Mouse (Mus musculus) CD4-positive, CD25-positive, alpha-beta regulatory T cell, adult 2 months (primary cell): ENCODE results near the gene Ttc4.
A peak's percentile ranks its signal among the peaks of the same experiment; 100 is the strongest.

Experiments
- DNase-seq: peaks from one replicate; pipeline ENCODE4 v3.0.0-alpha.2; 2012; ENCODE audit warnings: low read depth, low spot score

Ttc4 gene

DNA sequence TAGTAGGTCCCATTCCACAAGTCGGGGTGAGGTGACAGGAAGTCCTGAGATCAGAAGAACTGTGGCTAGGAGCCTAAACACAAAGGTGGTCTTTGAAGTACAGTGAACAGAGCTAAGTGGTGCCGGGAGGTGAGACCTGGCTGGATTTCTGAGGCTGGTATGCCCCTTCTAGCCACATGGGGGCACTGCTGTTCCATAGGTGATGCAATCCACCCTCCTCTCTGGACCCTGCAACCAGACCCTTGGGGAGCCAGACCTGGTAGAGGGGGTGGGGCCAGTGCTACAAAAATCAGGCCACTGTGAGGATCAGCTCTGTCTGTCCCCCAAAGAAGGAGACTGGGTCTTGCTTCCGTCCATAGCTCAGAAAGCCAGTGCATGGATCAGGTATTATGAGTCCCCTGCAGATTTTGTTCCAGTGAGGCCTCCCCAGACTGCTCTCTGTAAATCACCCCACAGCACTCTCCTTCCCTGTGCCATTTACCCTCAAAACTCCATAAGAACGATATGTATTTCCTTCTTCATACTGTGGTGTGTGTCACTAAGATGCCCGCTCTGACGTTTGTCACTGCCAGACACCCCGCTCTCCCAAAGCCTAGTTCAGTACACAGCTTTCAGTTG is 64.5 kb downstream of the Ttc4 start:
- peak; percentile 77 for DNase-seq

DNA sequence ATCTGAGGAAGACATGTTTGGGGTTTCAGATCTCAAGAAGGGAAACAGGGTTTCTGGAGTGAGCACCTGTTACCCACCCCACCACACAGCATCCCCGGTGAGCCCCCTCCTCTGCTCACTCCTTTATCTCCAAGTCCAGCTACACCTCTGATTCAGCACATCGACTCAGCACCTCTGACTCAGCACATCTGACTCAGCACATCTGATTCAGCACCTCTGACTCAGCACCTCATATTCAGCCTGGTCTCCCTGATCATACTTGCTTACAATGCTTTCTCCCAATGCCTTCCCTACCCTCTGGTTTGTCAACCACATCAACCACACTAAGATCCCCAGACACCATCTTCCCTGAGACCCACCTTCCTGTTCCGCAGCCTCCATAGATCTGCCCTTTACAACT is 65.2 kb downstream of the Ttc4 start:
- DNase-seq = no peak

DNA sequence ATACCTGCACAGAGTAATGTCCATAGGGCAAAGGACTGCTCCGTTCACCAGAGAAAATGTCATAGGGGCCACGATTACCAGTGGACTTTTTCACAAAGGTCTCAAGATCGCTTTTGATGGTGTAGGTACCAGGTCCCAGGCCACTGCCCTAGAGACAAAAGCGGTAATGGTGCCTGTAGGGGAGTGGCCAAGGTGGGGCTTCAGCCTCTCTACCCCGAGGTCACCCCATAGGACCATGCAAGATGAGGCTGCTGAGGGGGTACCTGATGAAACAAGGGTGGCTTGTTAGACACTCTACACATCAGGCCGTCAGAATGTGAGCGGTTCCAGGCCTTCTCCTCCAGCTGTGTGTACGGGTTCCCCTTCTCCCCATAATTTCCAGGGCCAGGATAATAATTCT is 65.6 kb downstream of the Ttc4 start:
- DNase-seq = no peak
